Mouse (Mus musculus): ENCODE results near the gene Pea15a. TPM values are rescaled to one million over a fixed set of nuclear protein-coding genes. Genes with fewer than 3 reads are reported as not detected.
A peak's percentile ranks its signal among the peaks of the same experiment; 100 is the strongest.

Pea15a gene
- polyA plus RNA-seq, 1 experiment, result 321 TPM

- no peak for TF ChIP-seq CTCF (IDR thresholded peaks at IDR 0.05; ENCODE audit: borderline replicate concordance, extremely low read depth, insufficient read depth, insufficient read length)
- DNase-seq (ENCODE audit: low read depth), result peak; percentile 59
These were observed 2.4 kb downstream of the Pea15a start for GRCm38 (mm10) chr1:172204033-172204813.

- TF ChIP-seq CTCF (IDR thresholded peaks at IDR 0.05; ENCODE audit: borderline replicate concordance, extremely low read depth, insufficient read depth, insufficient read length) (no peak), POLR2A (IDR thresholded peaks at IDR 0.05; ENCODE audit: borderline replicate concordance, extremely low read depth, insufficient read depth, insufficient read length, poor library complexity, severe bottlenecking) (no peak)
- peak; percentile 41 for DNase-seq (ENCODE audit: low read depth)
These were observed 3.0 kb downstream of the Pea15a start for GRCm38 (mm10) chr1:172203566-172203965.

- peak; percentile 97 for DNase-seq (ENCODE audit: low read depth)
- no peak for TF ChIP-seq POLR2A (IDR thresholded peaks at IDR 0.05; ENCODE audit: borderline replicate concordance, extremely low read depth, insufficient read depth, insufficient read length, poor library complexity, severe bottlenecking)
- TF ChIP-seq CTCF (IDR thresholded peaks at IDR 0.05; ENCODE audit: borderline replicate concordance, extremely low read depth, insufficient read depth, insufficient read length), result no peak
These were observed 3.6 kb downstream of the Pea15a start for GRCm38 (mm10) chr1:172202894-172203522.

- TF ChIP-seq POLR2A (IDR thresholded peaks at IDR 0.05; ENCODE audit: borderline replicate concordance, extremely low read depth, insufficient read depth, insufficient read length, poor library complexity, severe bottlenecking) (no peak), CTCF (IDR thresholded peaks at IDR 0.05; ENCODE audit: borderline replicate concordance, extremely low read depth, insufficient read depth, insufficient read length) (no peak)
- DNase-seq (ENCODE audit: low read depth), result peak; percentile 84
These were observed 4.4 kb downstream of the Pea15a start for GRCm38 (mm10) chr1:172201967-172202880.

GRCm38 (mm10) chr1:172200871-172201447 lies 5.6 kb downstream of the Pea15a start:
- TF ChIP-seq CTCF (IDR thresholded peaks at IDR 0.05; ENCODE audit: borderline replicate concordance, extremely low read depth, insufficient read depth, insufficient read length) (no peak), POLR2A (IDR thresholded peaks at IDR 0.05; ENCODE audit: borderline replicate concordance, extremely low read depth, insufficient read depth, insufficient read length, poor library complexity, severe bottlenecking) (no peak)
- peak; percentile 98 for DNase-seq (ENCODE audit: low read depth)

- TF ChIP-seq CTCF (IDR thresholded peaks at IDR 0.05; ENCODE audit: borderline replicate concordance, extremely low read depth, insufficient read depth, insufficient read length) (no peak), POLR2A (IDR thresholded peaks at IDR 0.05; ENCODE audit: borderline replicate concordance, extremely low read depth, insufficient read depth, insufficient read length, poor library complexity, severe bottlenecking) (no peak)
- no peak for DNase-seq (ENCODE audit: low read depth)
These were observed 6.4 kb downstream of the Pea15a start for GRCm38 (mm10) chr1:172200161-172200560.

GRCm38 (mm10) chr1:172198996-172199395 lies 7.6 kb downstream of the Pea15a start:
- TF ChIP-seq POLR2A (IDR thresholded peaks at IDR 0.05; ENCODE audit: borderline replicate concordance, extremely low read depth, insufficient read depth, insufficient read length, poor library complexity, severe bottlenecking) (no peak), CTCF (IDR thresholded peaks at IDR 0.05; ENCODE audit: borderline replicate concordance, extremely low read depth, insufficient read depth, insufficient read length) (no peak)
- no peak for DNase-seq (ENCODE audit: low read depth)

- DNase-seq (ENCODE audit: low read depth), result no peak
- TF ChIP-seq POLR2A (IDR thresholded peaks at IDR 0.05; ENCODE audit: borderline replicate concordance, extremely low read depth, insufficient read depth, insufficient read length, poor library complexity, severe bottlenecking), result no peak
- no peak for TF ChIP-seq CTCF (IDR thresholded peaks at IDR 0.05; ENCODE audit: borderline replicate concordance, extremely low read depth, insufficient read depth, insufficient read length)
These were observed 8.3 kb downstream of the Pea15a start for GRCm38 (mm10) chr1:172198316-172198715.

- TF ChIP-seq POLR2A (IDR thresholded peaks at IDR 0.05; ENCODE audit: borderline replicate concordance, extremely low read depth, insufficient read depth, insufficient read length, poor library complexity, severe bottlenecking), result no peak
- TF ChIP-seq CTCF (IDR thresholded peaks at IDR 0.05; ENCODE audit: borderline replicate concordance, extremely low read depth, insufficient read depth, insufficient read length), result no peak
- no peak for DNase-seq (ENCODE audit: low read depth)
These were observed 8.8 kb downstream of the Pea15a start for GRCm38 (mm10) chr1:172197851-172198250.

GRCm38 (mm10) chr1:172197146-172197545 lies 9.5 kb downstream of the Pea15a start:
- no peak for TF ChIP-seq POLR2A (IDR thresholded peaks at IDR 0.05; ENCODE audit: borderline replicate concordance, extremely low read depth, insufficient read depth, insufficient read length, poor library complexity, severe bottlenecking)
- no peak for TF ChIP-seq CTCF (IDR thresholded peaks at IDR 0.05; ENCODE audit: borderline replicate concordance, extremely low read depth, insufficient read depth, insufficient read length)
- no peak for DNase-seq (ENCODE audit: low read depth)

GRCm38 (mm10) chr1:172194435-172194834 lies 12.2 kb downstream of the Pea15a start:
- TF ChIP-seq CTCF (IDR thresholded peaks at IDR 0.05; ENCODE audit: borderline replicate concordance, extremely low read depth, insufficient read depth, insufficient read length) (no peak), POLR2A (IDR thresholded peaks at IDR 0.05; ENCODE audit: borderline replicate concordance, extremely low read depth, insufficient read depth, insufficient read length, poor library complexity, severe bottlenecking) (no peak)
- no peak for DNase-seq (ENCODE audit: low read depth)
